8 mouse cellular contexts compared by ENCODE assay signal in genomic region chr19:55941253-55942125, GRCm38 (mm10).
DNase-seq lines count a peak whose midpoint lies in the region; ATAC-seq lines count a peak whose summit lies in the region.
"Had no signal": no experiment of that assay in that cellular context is flagged by ENCODE, and none has a peak within 500 bp of the region (broad histone marks: within the 10 kb centered on the region; RNA-seq: fewer than 3 reads in every experiment).

No protein-coding gene starts in this region.

- peak; percentile 57 for DNase-seq in spleen, adult 12 weeks (ENCODE audit: low spot score)
- DNase-seq in spleen, adult 18-20 months, result no peak
- peak; percentile 32 for DNase-seq in yolk sac, embryonic 10.5 days (ENCODE audit: low spot score)
- DNase-seq in thymus, postnatal 25 days, result no peak
- DNase-seq: lung, postnatal 36 days had no signal

- no peaks in the 10 kb centered on the region for H3K27me3 ChIP-seq in erythroblast, embryonic 14.5 days (ENCODE audit: control insufficient read depth)
- H3K27me3 ChIP-seq in limb, embryonic 13.5 days, result no peaks in the 10 kb centered on the region

- peak overlapping the region; percentile 76 for H3K4me3 ChIP-seq in erythroblast, embryonic 14.5 days (replicated peaks)
- peak overlapping the region; percentile 0; the same call in 1 of the 2 replicates for H3K4me3 ChIP-seq in limb, embryonic 13.5 days

- H3K36me3 ChIP-seq in erythroblast, embryonic 14.5 days (ENCODE audit: control insufficient read depth), result peaks cover 64% of the 10 kb centered on the region
- H3K36me3 ChIP-seq in limb, embryonic 13.5 days, result no peaks in the 10 kb centered on the region

- H3K4me1 ChIP-seq in erythroblast, embryonic 14.5 days (ENCODE audit: control insufficient read depth), result peaks cover 85% of the 10 kb centered on the region
- H3K4me1 ChIP-seq in limb, embryonic 13.5 days, result peaks cover 23% of the 10 kb centered on the region

- no peak overlapping the region for H3K9ac ChIP-seq in limb, embryonic 13.5 days

- H3K27ac ChIP-seq in limb, embryonic 13.5 days, result peak overlapping the region; percentile 85

- H3K9me3 ChIP-seq in erythroblast, embryonic 14.5 days (ENCODE audit: control insufficient read depth, low read length), result peaks cover 2% of the 10 kb centered on the region; the same call in 1 of the 2 replicates
- H3K9me3 ChIP-seq in limb, embryonic 13.5 days, result no peaks in the 10 kb centered on the region

- peak overlapping the region; percentile 47 for H3K4me2 ChIP-seq in limb, embryonic 13.5 days (replicated peaks)

- 28% methylated on average over 16 of the region's 16 CpGs for WGBS in limb, embryonic 13.5 days

- ATAC-seq in limb, embryonic 13.5 days (ENCODE audit: low FRiP score, low read depth), result peak; percentile 45; the same call in 1 of the 2 replicates
- no peak for ATAC-seq in inflammation-experienced regulatory T-cells, adult 6 months

Comparison
In these comparisons a context has a peak if more than half of its experiments do, and no peak if none do; other contexts are left out.
1. DNase-seq: peak in spleen, adult 12 weeks (single experiment) and yolk sac, embryonic 10.5 days (single experiment); none in spleen, adult 18-20 months (0 of 2) and thymus, postnatal 25 days (single experiment).